Mouse (Mus musculus) forebrain, embryonic 10.5 days (tissue): ENCODE measurements around the gene Fbxl21. TPM values are rescaled to one million over a fixed set of nuclear protein-coding genes. Genes with fewer than 3 reads are reported as not detected.

ENCODE experiments used
- DNase-seq: peaks from one replicate; pipeline ENCODE4 v3.0.0-alpha.2; 2017; ENCODE audit warnings: low spot score; ENCODE audit errors: extremely low spot score
- H3K27ac ChIP-seq: fragments of 300-500 bp; sonication (generic); 2 replicates; pipeline ENCODE4 v1.5.1; 2016; ENCODE audit warnings: mild to moderate bottlenecking
- H3K27me3 ChIP-seq: fragments of 300-500 bp; sonication (generic); 2 replicates; pipeline ENCODE4 v1.6.1; 2016; ENCODE audit warnings: mild to moderate bottlenecking; ENCODE audit not compliant: poor library complexity, severe bottlenecking
- H3K36me3 ChIP-seq: fragments of 300-500 bp; sonication (generic); replicated peaks from 2 replicates; pipeline ENCODE4 v1.6.1; 2016; ENCODE audit warnings: mild to moderate bottlenecking, moderate library complexity
- H3K4me1 ChIP-seq: fragments of 300-500 bp; sonication (generic); 2 replicates; pipeline ENCODE4 v1.6.1; 2016
- H3K4me3 ChIP-seq: fragments of 300-500 bp; sonication (generic); 2 replicates; pipeline ENCODE4 v1.5.1; 2016; ENCODE audit warnings: mild to moderate bottlenecking, moderate library complexity
- H3K9me3 ChIP-seq: fragments of 300-500 bp; sonication (generic); 2 replicates; pipeline ENCODE4 v1.6.1; 2016; ENCODE audit warnings: mild to moderate bottlenecking, moderate library complexity
- WGBS: fragments of 180-500 bp; shearing (Covaris S2); methylation state at CpG from one replicate; pipeline ENCODE4 v1.1.7; 2016; 5-methylcytosine and 5-hydroxymethylcytosine counted together
- polyA plus RNA-seq: library from polyadenylated mRNA; unstranded; fragments of >200 nt; fragmentation: Nextera tagmentation; extraction: Ambion mirVana; gene quantifications from 2 replicates; pipeline ENCODE4 v1.2.1, GENCODE M21; 2016

Gene Fbxl21
- polyA plus RNA-seq, 1 experiment from 2014 or later: 1.3 TPM

DNA sequence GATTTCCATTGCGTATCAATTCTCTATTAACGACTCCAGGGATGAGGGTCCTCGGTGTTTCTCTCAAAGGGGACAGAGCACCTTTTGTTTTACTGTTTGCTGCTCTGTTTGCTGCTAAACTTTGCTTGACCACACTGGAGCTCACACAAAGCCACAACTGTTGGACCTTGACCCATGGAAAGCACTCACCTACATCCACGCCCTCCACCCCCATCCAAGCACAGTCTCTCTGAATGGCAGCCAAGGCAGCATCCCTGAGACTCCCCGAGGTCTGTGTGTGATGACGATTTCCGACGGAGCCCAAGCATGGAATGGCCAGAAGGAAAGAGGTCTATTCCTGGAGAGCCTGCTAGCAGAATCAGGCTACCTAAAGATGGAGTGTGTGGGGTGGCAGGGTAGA lies 38.9 kb downstream of the Fbxl21 start:
- Histone ChIP-seq H3K36me3 (no peaks in the 10 kb centered on the region), H3K9me3 (no peaks in the 10 kb centered on the region), H3K27me3 (no peaks in the 10 kb centered on the region), H3K27ac (no peak overlapping the region), H3K4me3 (no peak overlapping the region), H3K4me1 (peaks cover 20% of the 10 kb centered on the region)
- WGBS: 77% methylated on average over 8 of the region's 8 CpGs
- DNase-seq: no peak

DNA sequence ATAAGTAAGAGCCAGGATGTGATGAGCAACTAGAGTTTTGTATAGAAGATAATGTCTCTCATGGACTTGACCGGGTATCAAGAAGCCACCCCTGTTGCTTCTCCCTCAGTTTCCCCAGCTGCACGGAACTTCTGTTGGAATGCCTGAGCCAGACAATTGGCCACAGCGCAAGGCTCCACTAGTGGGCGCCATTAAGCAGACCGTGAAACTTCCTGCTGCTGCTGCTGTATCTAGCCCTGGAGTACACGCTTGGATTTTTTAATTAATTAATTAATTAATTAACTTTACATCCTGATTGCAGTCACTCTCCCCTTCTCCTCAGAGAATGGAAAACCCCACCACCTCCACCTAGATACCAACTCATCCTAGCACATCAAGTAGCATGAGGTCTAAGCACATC lies 40.8 kb downstream of the Fbxl21 start:
- DNase-seq: peak; percentile 31
- H3K36me3 ChIP-seq: no peaks in the 10 kb centered on the region
- H3K27me3 ChIP-seq: no peaks in the 10 kb centered on the region
- no peaks in the 10 kb centered on the region for H3K9me3 ChIP-seq
- 45% methylated on average over 6 of the region's 6 CpGs for WGBS
- H3K4me3 ChIP-seq: no peak overlapping the region
- H3K4me1 ChIP-seq: peaks cover 14% of the 10 kb centered on the region
- H3K27ac ChIP-seq: no peak overlapping the region

DNA sequence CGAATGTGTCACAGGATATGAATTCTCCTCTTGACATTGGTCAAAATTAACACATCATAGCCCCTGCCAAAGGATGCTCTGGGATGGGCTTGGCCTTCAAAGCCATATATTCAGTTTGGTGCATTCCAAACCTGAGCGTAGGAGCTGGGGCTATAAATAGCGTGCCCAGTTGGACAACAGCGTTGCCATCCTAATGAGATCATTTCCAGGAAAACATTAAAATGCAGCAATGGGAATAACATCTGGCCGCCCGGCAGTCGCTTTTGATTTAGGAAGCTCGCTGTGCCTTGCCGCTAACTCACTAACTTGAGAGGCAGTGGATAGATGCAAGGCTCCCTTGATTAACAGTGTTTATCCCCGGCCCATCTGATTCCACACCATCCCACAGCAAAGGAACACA lies 44.1 kb downstream of the Fbxl21 start:
- no peak overlapping the region for H3K27ac ChIP-seq
- DNase-seq: no peak
- H3K9me3 ChIP-seq: no peaks in the 10 kb centered on the region
- no peak overlapping the region for H3K4me3 ChIP-seq
- WGBS: 94% methylated on average over 10 of the region's 10 CpGs
- H3K4me1 ChIP-seq: 0 out of 2 replicates have a peak, but pooled peaks cover under 1% of the 10 kb centered on the region
- no peaks in the 10 kb centered on the region for H3K27me3 ChIP-seq
- no peaks in the 10 kb centered on the region for H3K36me3 ChIP-seq

DNA sequence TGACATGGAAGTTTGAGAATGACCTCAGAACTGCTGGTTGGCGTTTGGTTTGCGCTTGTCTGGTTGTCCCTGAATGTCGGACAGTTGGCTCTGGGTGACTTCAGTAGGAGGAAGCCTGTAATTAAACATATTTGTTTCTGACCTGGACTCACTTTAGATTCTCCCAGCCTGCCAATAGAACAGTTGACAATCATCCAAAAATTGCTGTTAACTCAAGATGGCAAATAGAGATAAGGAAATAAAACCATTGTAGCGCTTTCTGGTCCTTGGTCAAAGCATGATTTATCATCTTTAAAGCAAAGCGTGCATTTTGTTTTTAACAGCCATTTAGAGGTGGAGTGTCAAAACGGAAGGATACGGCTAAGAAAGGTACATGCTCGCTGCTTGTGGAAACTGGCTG lies 49.4 kb downstream of the Fbxl21 start:
- DNase-seq: no peak
- no peak overlapping the region for H3K27ac ChIP-seq
- 93% methylated on average over 8 of the region's 8 CpGs for WGBS
- no peak overlapping the region for H3K4me3 ChIP-seq
- no peaks in the 10 kb centered on the region for H3K27me3 ChIP-seq
- no peaks in the 10 kb centered on the region for H3K9me3 ChIP-seq
- peaks cover 3% of the 10 kb centered on the region; the same call in 1 of the 2 replicates for H3K4me1 ChIP-seq
- H3K36me3 ChIP-seq: no peaks in the 10 kb centered on the region

DNA sequence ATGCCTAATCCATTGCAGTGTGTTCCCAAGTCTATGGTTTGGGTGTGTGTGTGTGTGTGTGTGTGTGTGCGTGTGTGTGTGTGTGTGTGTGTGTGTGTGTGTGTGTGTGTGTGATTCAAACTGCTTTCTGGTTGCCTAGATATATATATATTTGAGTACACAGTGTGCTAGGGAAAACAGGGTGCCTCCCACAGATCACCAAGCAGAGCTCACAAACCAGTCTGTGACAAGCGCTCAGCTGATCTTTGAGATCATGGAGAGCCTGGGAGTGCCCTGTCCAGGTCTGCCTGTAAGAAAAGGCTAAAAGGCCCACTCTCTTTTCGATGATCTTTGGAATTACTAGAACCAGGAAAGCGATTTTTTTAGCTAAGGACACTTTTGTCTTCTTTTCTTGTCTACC lies 52.8 kb downstream of the Fbxl21 start:
- H3K27me3 ChIP-seq: no peaks in the 10 kb centered on the region
- H3K9me3 ChIP-seq: no peaks in the 10 kb centered on the region
- WGBS: 77% methylated on average over 4 of the region's 4 CpGs
- H3K4me3 ChIP-seq: no peak overlapping the region
- no peak for DNase-seq
- no peaks in the 10 kb centered on the region for H3K36me3 ChIP-seq
- no peak overlapping the region for H3K27ac ChIP-seq
- H3K4me1 ChIP-seq: peaks cover 7% of the 10 kb centered on the region

DNA sequence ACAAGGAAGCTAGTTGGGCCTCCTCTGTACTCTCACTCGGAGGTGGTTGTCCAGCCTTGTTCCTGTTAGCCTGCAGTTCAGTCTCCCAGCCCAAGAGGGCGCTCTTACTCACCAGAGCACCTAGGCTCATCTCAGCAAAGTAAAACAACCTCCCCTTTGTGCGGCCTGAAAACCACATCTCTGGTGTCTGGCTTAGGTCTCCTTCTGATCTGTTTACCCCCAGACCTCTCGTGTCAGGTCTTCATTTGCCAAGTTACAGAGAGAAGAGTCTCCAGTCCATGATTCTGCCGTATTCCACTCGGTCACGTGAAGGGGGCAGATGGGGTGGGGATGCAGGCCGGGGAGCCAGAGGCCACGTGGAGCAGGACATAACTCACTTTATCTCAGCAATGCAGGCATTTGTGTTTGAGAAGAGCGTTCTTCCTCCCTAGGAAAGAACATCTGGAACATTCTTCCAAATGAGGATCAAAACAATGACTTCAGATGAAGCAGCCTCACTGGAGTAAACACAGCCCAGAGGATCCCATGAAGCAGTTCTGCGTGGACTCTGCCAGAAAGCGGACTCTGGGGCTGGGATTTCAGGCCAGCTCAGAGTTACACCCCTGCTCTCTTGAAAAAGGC lies 53.5 kb downstream of the Fbxl21 start:
- H3K27me3 ChIP-seq: no peaks in the 10 kb centered on the region
- no peaks in the 10 kb centered on the region for H3K36me3 ChIP-seq
- peaks cover 13% of the 10 kb centered on the region for H3K4me1 ChIP-seq
- no peak overlapping the region for H3K4me3 ChIP-seq
- WGBS: 67% methylated on average over 12 of the region's 12 CpGs
- peak overlapping the region; percentile 76 for H3K27ac ChIP-seq
- DNase-seq: peak; percentile 69
- H3K9me3 ChIP-seq: no peaks in the 10 kb centered on the region

DNA sequence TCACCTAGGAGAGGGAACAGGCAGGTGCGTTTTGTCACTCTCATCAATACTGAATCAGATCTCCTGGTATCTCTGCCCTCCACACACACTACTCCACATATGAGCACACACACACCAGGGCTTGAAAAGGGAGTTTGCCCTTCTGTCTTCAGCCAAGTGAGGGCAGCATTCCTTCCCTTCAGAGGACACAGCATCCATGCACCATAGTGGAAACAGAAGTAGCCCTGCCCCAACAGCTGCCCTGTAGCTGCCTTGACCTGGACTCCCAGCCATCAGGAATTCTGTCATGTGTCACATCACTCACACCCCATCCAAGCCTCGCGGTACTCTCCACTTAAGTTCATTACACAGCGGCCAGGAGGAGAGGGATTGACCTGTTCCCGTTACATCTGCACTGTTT lies 55.8 kb downstream of the Fbxl21 start:
- Histone ChIP-seq H3K27me3 (no peaks in the 10 kb centered on the region), H3K9me3 (no peaks in the 10 kb centered on the region), H3K27ac (0 out of 2 replicates have a peak overlapping the region, but pooled peaks have one; percentile 17), H3K4me3 (no peak overlapping the region), H3K36me3 (no peaks in the 10 kb centered on the region), H3K4me1 (peaks cover 33% of the 10 kb centered on the region)
- no peak for DNase-seq
- WGBS: 82% methylated on average over 5 of the region's 5 CpGs

DNA sequence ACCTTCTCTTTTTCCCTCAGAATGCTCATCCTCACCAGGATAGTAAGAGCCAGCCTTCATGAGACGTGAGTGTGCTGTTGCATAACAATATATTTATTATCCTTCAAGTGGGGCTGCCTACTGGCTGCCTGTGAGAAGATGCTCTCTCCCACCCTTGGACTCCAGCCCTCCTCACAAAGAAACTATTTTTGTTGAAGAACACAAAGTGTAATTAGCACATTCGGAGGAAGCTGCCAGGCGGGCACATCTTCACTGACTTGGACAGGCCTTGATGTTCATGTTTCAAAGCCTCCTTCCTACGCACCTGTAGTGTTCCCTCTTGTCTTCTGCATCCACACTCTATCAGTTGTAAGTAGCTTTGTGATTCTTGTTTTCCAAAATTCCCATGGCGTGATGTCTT lies 58.2 kb downstream of the Fbxl21 start:
- H3K27ac ChIP-seq: peak overlapping the region; percentile 92
- no peak overlapping the region for H3K4me3 ChIP-seq
- no peaks in the 10 kb centered on the region for H3K9me3 ChIP-seq
- WGBS: 87% methylated on average over 5 of the region's 5 CpGs
- H3K4me1 ChIP-seq: peaks cover 53% of the 10 kb centered on the region
- H3K36me3 ChIP-seq: no peaks in the 10 kb centered on the region
- H3K27me3 ChIP-seq: 0 out of 2 replicates have a peak, but pooled peaks cover 8% of the 10 kb centered on the region
- no peak for DNase-seq

DNA sequence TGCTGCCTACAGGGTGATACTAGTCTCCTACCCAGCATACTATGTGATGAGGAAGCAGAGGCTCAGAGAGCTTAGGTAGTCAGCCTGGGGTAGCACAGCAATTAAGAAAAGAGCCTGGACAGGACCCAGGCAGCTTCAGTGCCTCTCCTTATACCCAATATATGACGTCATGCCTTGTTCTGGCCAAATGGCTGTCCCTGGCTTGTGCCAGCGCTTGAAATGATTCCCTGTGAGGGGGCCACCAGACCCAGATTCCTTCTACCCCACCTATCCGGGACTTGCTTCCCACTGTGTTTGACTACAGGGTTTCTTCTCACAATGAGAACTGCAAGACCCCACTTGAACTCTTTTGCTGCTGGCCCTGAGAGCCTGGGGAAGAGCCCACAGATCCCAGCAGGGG lies 59.2 kb downstream of the Fbxl21 start:
- peak overlapping the region; percentile 40 for H3K4me3 ChIP-seq
- H3K27me3 ChIP-seq: 0 out of 2 replicates have a peak, but pooled peaks cover 9% of the 10 kb centered on the region
- DNase-seq: no peak
- H3K9me3 ChIP-seq: no peaks in the 10 kb centered on the region
- 6% methylated on average over 3 of the region's 3 CpGs for WGBS
- H3K27ac ChIP-seq: peak overlapping the region; percentile 92
- H3K4me1 ChIP-seq: peaks cover 53% of the 10 kb centered on the region
- no peaks in the 10 kb centered on the region for H3K36me3 ChIP-seq

DNA sequence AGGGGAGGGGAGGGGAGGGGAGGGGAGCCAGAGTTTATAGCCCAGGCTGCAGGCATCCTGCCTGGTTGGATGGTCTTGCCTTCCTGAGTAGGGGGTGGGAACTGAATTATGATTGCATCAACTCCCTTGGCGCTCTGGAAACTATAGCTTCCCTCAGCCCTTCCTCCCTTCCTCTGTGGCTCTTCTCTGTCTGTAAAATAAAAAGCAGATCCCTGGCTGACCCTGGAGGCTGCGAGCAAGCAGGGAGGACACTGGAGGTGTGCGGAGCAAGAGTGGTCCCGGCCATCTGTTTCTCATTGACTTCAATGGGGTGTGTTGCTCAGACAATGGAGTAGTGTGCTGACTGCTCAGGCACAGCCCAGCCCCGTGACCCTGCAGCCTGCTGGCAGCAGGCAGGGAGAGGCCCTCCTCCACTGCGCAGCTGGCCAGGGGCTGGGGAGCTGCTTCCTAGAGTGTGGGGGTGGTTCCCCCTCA lies 59.7 kb downstream of the Fbxl21 start:
- Histone ChIP-seq H3K27ac (peak overlapping the region; percentile 92), H3K9me3 (no peaks in the 10 kb centered on the region), H3K4me3 (peak overlapping the region; percentile 40), H3K36me3 (no peaks in the 10 kb centered on the region), H3K27me3 (peaks cover 11% of the 10 kb centered on the region; the same call in 1 of the 2 replicates), H3K4me1 (peaks cover 53% of the 10 kb centered on the region)
- peak; percentile 88 for DNase-seq
- WGBS: 0% methylated on average over 6 of the region's 6 CpGs

DNA sequence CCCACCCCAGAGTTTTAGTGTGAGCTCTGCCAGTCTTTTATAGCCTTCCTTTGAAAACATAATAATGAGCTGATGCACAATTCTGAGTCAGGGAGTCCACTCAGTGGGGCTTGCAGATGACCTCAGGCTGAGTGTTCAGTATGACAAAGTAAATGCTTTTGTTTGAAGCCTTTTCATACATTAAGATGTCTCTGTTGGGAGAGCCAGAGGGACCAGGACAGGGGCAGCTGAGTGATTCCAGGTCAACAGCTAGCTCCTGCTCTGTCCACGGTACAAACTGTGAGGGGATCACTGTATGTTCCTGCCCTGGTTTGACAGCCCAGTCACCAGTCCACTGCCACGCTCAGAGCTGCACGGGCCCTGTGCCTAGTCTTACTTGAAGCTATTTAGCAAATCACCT lies 60.4 kb downstream of the Fbxl21 start:
- Histone ChIP-seq H3K27ac (peak overlapping the region; percentile 92), H3K27me3 (peaks cover 11% of the 10 kb centered on the region; the same call in 1 of the 2 replicates), H3K9me3 (no peaks in the 10 kb centered on the region), H3K36me3 (no peaks in the 10 kb centered on the region), H3K4me3 (peak overlapping the region; percentile 40), H3K4me1 (peaks cover 53% of the 10 kb centered on the region)
- peak; percentile 47 for DNase-seq
- WGBS: 18% methylated on average over 3 of the region's 3 CpGs

DNA sequence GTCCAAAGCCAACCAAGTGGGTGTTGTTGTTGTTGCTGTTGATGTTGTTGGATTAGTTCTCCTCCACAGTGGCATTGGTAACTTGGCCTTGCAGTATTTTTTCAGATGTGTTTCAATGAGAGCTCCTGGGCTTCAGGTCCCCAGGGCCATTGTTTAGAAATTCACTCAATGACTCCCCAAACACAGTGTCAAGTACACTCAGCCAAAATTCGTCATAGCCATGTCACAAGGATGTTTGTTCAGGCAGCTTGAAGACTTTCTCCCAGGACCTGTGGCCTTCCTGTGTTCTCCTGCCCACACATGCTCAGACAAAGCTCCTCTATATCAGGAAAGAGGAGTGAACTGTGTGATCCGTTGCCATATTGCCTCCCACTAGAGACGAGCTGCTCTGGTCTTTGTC lies 63.8 kb downstream of the Fbxl21 start:
- no peak for DNase-seq
- peaks cover 11% of the 10 kb centered on the region; the same call in 1 of the 2 replicates for H3K27me3 ChIP-seq
- WGBS: 93% methylated on average over 3 of the region's 3 CpGs
- H3K9me3 ChIP-seq: no peaks in the 10 kb centered on the region
- no peaks in the 10 kb centered on the region for H3K36me3 ChIP-seq
- H3K4me3 ChIP-seq: no peak overlapping the region
- H3K4me1 ChIP-seq: peaks cover 59% of the 10 kb centered on the region
- H3K27ac ChIP-seq: no peak overlapping the region
